Mouse (Mus musculus) heart, adult 2 months (tissue): ENCODE data around the gene Akap6. TPM values are rescaled to one million over a fixed set of nuclear protein-coding genes. Genes with fewer than 3 reads are reported as not detected.

Experiments
- DNase-seq, 2 experiments: peaks; one replicate each; pipeline ENCODE4 v3.0.0; 2021
- H3K27ac ChIP-seq: fragments of 200-600 bp; 2 replicates; pipeline ENCODE4 v1.8.1; 2022
- H3K27me3 ChIP-seq: fragments of 200-500 bp; 2 replicates; pipeline ENCODE4 v1.6.1; 2012; ENCODE audit warnings: mild to moderate bottlenecking, low read length, inconsistent platforms, mixed read lengths; ENCODE audit not compliant: control insufficient read depth, insufficient read depth
- H3K36me3 ChIP-seq: fragments of 200-500 bp; 2 replicates; pipeline ENCODE4 v1.6.1; 2012; ENCODE audit warnings: low read length, inconsistent platforms; ENCODE audit not compliant: control insufficient read depth, insufficient read depth
- H3K4me1 ChIP-seq: fragments of 200-500 bp; 2 replicates; pipeline ENCODE4 v1.6.1; 2011; ENCODE audit warnings: low read length; ENCODE audit not compliant: control insufficient read depth, insufficient read depth
- H3K4me3 ChIP-seq: fragments of 200-600 bp; 2 replicates; pipeline ENCODE4 v1.8.1; 2022
- H3K79me2 ChIP-seq: fragments of 200-500 bp; replicated peaks from 2 replicates; pipeline ENCODE4 v1.6.1; 2012; ENCODE audit warnings: mild to moderate bottlenecking, inconsistent platforms, low read length, moderate library complexity, mixed read lengths; ENCODE audit not compliant: control insufficient read depth, insufficient read depth
- H3K9ac ChIP-seq: fragments of 200-500 bp; 2 replicates; pipeline ENCODE4 v1.6.1; 2012; ENCODE audit warnings: low read depth, mild to moderate bottlenecking, control low read depth, inconsistent platforms, low read length, mixed read lengths
- CTCF ChIP-seq: fragments of 200-600 bp; IDR thresholded peaks from 2 replicates; pipeline ENCODE4 v1.8.1; 2022; ENCODE audit warnings: antibody characterized with exemption, mild to moderate bottlenecking, moderate library complexity
- EP300 ChIP-seq: fragments of 200-500 bp; IDR thresholded peaks from 2 replicates; pipeline ENCODE4 v1.6.1; 2011; ENCODE audit warnings: low read depth, low read length, control low read depth; ENCODE audit not compliant: insufficient read depth
- POLR2A ChIP-seq: fragments of 200-500 bp; IDR thresholded peaks from 2 replicates; pipeline ENCODE4 v1.6.1; 2011; ENCODE audit warnings: mild to moderate bottlenecking, low read depth, low read length, control low read depth; ENCODE audit not compliant: insufficient read depth
- WGBS: fragments of 180-500 bp; shearing (Covaris S2); methylation state at CpG from one replicate; pipeline ENCODE4 v1.1.7; 2018; 5-methylcytosine and 5-hydroxymethylcytosine counted together
- intact Hi-C: fragments of 180-260 bp; cut with DNase I; formaldehyde crosslinking; loops from one replicate; pipeline ENCODE4 v1.15.1; 2025
- polyA plus RNA-seq: library from polyadenylated mRNA; depleted of rRNA; stranded (reverse); fragments of >200 nt; gene quantifications from 2 replicates; pipeline ENCODE4 v1.2.3, GENCODE M21; 2012
- total RNA-seq, 2 experiments: library from RNA; stranded (reverse); gene quantifications; 2 replicates each; pipeline ENCODE4 v1.2.3; 2021

Gene Akap6
- total and polyA plus RNA-seq, 3 experiments = 14.1 to 100 (median 94.6) TPM

- H3K27ac ChIP-seq = peak overlapping the region; percentile 72
- intact Hi-C loops = loop anchor here (2.0 to 10.0 kb wide), 5 partner anchors 15 to 441 kb away; no protein-coding TSS in a partner anchor
- TF ChIP-seq EP300 (no peak), CTCF (no peak), POLR2A (no peak)
- DNase-seq = peak in 1 of 2 experiments; percentile 37
- H3K79me2 ChIP-seq = no peaks in the 10 kb centered on the region
- no peaks in the 10 kb centered on the region; the same call in 1 of the 2 replicates for H3K36me3 ChIP-seq
- no peak overlapping the region for H3K4me3 ChIP-seq
- H3K4me1 ChIP-seq = peaks cover 13% of the 10 kb centered on the region
- WGBS = 29% methylated on average over 6 of the region's 6 CpGs
- no peak overlapping the region for H3K9ac ChIP-seq
- H3K27me3 ChIP-seq = no peaks in the 10 kb centered on the region
Measured at GRCm38 (mm10) chr12:52835291-52835742, 136.1 kb downstream of the Akap6 start.

GRCm38 (mm10) chr12:52835914-52836546, 136.8 kb downstream of the Akap6 start:
- Histone ChIP-seq H3K4me3 (no peak overlapping the region), H3K9ac (no peak overlapping the region), H3K4me1 (peaks cover 13% of the 10 kb centered on the region), H3K36me3 (no peaks in the 10 kb centered on the region; the same call in 1 of the 2 replicates), H3K79me2 (no peaks in the 10 kb centered on the region), H3K27ac (peak overlapping the region; percentile 72), H3K27me3 (no peaks in the 10 kb centered on the region)
- peak; percentile 42 to 53 for DNase-seq
- TF ChIP-seq EP300 (no peak), POLR2A (0 out of 2 replicates have a peak, but pooled peaks have one; percentile 13), CTCF (no peak)
- WGBS = 39% methylated on average over 12 of the region's 12 CpGs
- intact Hi-C loops = loop anchor here (2.0 to 10.0 kb wide), 6 partner anchors 15 to 441 kb away; no protein-coding TSS in a partner anchor

DNA sequence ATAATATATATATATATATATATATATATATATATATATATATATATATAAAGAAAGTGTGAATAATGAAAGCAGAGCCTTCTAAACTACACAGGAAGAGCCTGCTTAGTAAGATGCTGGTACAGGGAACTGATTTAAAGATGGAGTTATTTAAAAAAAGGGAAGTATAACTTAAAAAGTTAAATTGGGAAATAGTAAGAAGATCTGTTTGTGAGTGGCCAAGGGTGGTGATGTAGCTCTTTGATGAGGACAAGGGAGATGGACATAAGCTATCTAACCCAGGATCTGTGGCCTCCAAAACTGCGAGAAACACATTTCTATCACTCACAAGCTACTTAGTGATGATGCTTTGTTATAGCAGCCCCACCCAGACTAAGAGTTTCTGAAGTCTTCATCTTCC, 146.8 kb downstream of the Akap6 start:
- peaks cover 14% of the 10 kb centered on the region for H3K4me1 ChIP-seq
- intact Hi-C loops = no loop called here
- H3K27ac ChIP-seq = no peak overlapping the region
- H3K9ac ChIP-seq = no peak overlapping the region
- no peak for TF ChIP-seq EP300
- TF ChIP-seq POLR2A = no peak
- TF ChIP-seq CTCF = no peak
- DNase-seq = no peak
- H3K4me3 ChIP-seq = no peak overlapping the region
- peaks cover 10% of the 10 kb centered on the region for H3K36me3 ChIP-seq
- H3K79me2 ChIP-seq = no peaks in the 10 kb centered on the region
- WGBS = 92% methylated on average over 1 of the region's 1 CpGs
- no peaks in the 10 kb centered on the region for H3K27me3 ChIP-seq

DNA sequence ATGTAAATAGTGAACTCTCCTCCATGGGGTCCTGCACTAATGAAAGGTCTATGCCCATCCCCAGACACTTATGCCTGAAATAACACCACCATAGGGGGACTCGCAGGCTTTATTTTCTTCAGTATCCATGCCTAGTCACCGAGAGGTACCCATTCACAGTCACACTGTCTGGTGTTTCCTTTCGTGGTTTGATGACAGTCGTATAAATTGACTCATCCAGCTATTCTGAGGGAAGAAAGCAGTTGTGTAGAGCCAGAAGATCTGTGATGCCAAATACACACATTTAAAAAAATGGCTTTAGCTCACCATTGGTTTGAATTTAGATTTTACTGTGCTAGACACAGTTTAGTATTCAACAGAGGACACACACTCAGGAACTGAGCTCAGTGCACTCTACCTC, 147.8 kb downstream of the Akap6 start:
- no peak overlapping the region for H3K4me3 ChIP-seq
- H3K4me1 ChIP-seq = peaks cover 17% of the 10 kb centered on the region
- no peak for TF ChIP-seq CTCF
- no peak for TF ChIP-seq POLR2A
- TF ChIP-seq EP300 = no peak
- no peak overlapping the region for H3K9ac ChIP-seq
- 85% methylated on average over 4 of the region's 4 CpGs for WGBS
- intact Hi-C loops = no loop called here
- DNase-seq = no peak
- peaks cover 11% of the 10 kb centered on the region for H3K36me3 ChIP-seq
- H3K27ac ChIP-seq = no peak overlapping the region
- no peaks in the 10 kb centered on the region for H3K79me2 ChIP-seq
- H3K27me3 ChIP-seq = no peaks in the 10 kb centered on the region

DNA sequence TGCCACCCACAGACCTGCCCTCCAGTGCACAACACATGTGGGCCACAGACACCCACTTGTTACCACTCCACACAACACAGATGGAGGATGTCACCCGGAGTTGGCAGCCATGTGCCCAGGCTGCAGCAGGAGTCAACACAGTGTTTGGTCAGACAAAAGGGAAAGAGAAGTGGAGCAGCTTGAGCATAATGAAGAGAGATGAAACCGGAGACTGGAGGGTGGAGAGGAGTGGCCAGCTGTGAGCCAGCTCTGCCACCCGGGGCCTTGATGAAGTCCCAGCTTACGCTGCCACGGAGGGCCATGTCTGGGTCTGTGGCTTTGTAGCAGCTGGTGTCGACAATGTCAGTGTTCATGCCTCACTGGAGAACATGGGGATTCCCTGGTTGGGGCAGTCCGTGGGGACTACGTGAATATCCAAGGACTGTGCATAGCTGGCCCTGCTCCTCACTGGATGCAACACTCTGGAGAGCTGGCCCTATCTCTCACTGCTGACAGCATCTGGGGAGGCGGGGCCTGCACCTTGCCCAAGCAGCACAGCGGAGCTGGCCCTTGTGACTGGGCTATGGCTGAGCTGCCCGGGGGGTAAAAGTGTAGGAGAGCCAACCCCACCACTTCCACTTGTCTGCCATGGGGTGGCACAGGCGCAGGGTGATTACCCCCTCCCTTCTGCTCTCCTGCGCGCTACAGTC, 148.8 kb downstream of the Akap6 start:
- peaks cover 11% of the 10 kb centered on the region for H3K36me3 ChIP-seq
- 56% methylated on average over 14 of the region's 14 CpGs for WGBS
- peak overlapping the region; percentile 64 for H3K27ac ChIP-seq
- H3K27me3 ChIP-seq = no peaks in the 10 kb centered on the region
- TF ChIP-seq CTCF (no peak), POLR2A (no peak), EP300 (no peak)
- peaks cover 19% of the 10 kb centered on the region for H3K4me1 ChIP-seq
- H3K79me2 ChIP-seq = no peaks in the 10 kb centered on the region
- intact Hi-C loops = no loop called here
- H3K4me3 ChIP-seq = no peak overlapping the region
- H3K9ac ChIP-seq = peak overlapping the region; percentile 2
- DNase-seq = peak; percentile 60 to 78

DNA sequence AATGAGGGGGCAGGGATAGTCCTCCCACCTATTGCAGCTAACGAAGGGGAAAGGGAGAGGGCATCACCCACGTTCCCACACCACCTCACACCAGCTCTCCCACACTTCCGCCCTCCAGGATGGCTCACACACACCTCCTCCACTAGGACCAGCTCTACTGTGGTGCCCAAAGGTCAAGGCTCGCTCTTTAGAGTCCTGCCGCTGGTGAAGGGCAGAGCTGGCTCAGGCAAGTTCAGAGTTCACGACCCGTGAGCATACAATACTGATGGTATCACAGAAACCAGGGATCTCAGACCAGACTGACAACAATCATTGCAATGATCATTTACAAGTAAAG, 149.3 kb downstream of the Akap6 start:
- Histone ChIP-seq H3K27ac (peak overlapping the region; percentile 64), H3K4me1 (peaks cover 19% of the 10 kb centered on the region), H3K4me3 (no peak overlapping the region), H3K36me3 (peaks cover 11% of the 10 kb centered on the region), H3K79me2 (no peaks in the 10 kb centered on the region), H3K27me3 (no peaks in the 10 kb centered on the region), H3K9ac (peak overlapping the region; percentile 2)
- intact Hi-C loops = no loop called here
- no peak for DNase-seq
- WGBS = 58% methylated on average over 7 of the region's 7 CpGs
- no peak for TF ChIP-seq EP300
- TF ChIP-seq CTCF = no peak
- TF ChIP-seq POLR2A = no peak
